Mouse (Mus musculus) G1E (cell line): ENCODE data around the gene Fbll1.

Experiments
- CTCF ChIP-seq: IDR thresholded peaks from 2 replicates; pipeline ENCODE4 v1.5.1; 2012; ENCODE audit warnings: low read depth, low read length, inconsistent platforms, mixed read lengths
- GATA1 ChIP-seq: IDR thresholded peaks from 2 replicates; pipeline ENCODE4 v1.6.1; 2012; ENCODE audit warnings: borderline replicate concordance, low read length, inconsistent platforms, mixed read lengths
- TAL1 ChIP-seq: conservative IDR thresholded peaks from 2 replicates; pipeline ENCODE4 v1.6.1; 2012; ENCODE audit warnings: low read depth, low read length, inconsistent platforms, mixed read lengths

DNA sequence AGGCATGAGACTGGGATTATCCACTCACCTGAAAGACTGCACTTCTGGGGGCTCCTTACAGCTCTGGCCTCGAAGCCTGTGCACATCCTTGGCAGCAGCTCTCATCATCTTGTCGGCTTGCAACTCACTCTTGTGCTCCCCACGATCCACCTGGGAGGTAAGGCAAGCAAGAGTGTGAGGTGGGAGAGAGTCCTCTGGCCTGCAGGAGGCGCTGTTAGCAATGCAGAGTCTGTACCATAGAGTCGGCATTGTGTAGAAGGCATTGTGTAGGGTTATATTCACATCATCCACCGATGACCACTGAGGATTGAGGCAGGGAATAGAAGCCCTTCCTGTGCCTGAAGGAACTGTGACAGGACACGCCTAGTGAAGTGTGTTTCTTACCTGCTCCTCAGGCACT is 41.6 kb upstream of the Fbll1 start:
- TF ChIP-seq CTCF (peak; percentile 21; the same call in 1 of the 2 replicates), GATA1 (no peak), TAL1 (no peak)
